Mouse (Mus musculus): Measurements from ENCODE around the gene Rln1. TPM values are rescaled to one million over a fixed set of nuclear protein-coding genes. Genes with fewer than 3 reads are reported as not detected.

The Rln1 gene
- total RNA-seq, 1 experiment from 2014 or later: not detected

GRCm38 (mm10) chr19:29363557-29363956 is 29.1 kb upstream of the Rln1 start:
- no peak for ATAC-seq (replicated peaks; ENCODE audit: insufficient number of reproducible peaks, low FRiP score, low TSS enrichment, poor library complexity, severe bottlenecking)

GRCm38 (mm10) chr19:29362173-29362930 is 27.9 kb upstream of the Rln1 start:
- no peak for ATAC-seq (replicated peaks; ENCODE audit: insufficient number of reproducible peaks, low FRiP score, low TSS enrichment, poor library complexity, severe bottlenecking)

GRCm38 (mm10) chr19:29361468-29362130 is 27.1 kb upstream of the Rln1 start:
- peak; percentile 93 for ATAC-seq (replicated peaks; ENCODE audit: insufficient number of reproducible peaks, low FRiP score, low TSS enrichment, poor library complexity, severe bottlenecking)

DNA sequence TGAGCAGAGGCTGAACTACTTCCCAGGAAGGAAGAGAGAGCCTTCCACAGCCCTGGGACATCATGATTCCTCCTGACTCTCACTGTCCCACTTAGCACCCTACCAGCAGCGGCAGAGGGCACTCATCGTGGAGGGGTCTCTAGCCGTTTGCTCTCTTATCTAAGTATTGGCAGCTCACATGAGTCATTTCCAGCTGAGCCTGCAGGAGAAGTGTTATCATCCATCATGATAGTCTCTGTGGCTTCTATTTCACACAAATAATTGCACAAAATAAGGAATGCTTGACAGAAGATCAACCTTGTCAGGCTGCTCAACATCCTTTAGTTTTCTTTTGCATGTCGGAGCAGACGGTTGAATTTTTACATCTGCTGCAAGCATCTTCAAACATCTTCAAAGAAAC is 25.8 kb upstream of the Rln1 start:
- no peak for ATAC-seq (replicated peaks; ENCODE audit: insufficient number of reproducible peaks, low FRiP score, low TSS enrichment, poor library complexity, severe bottlenecking)

- no peak for ATAC-seq (replicated peaks; ENCODE audit: insufficient number of reproducible peaks, low FRiP score, low TSS enrichment, poor library complexity, severe bottlenecking)
Measured at GRCm38 (mm10) chr19:29356281-29356680, 21.8 kb upstream of the Rln1 start.

GRCm38 (mm10) chr19:29354895-29355877 is 20.7 kb upstream of the Rln1 start:
- ATAC-seq (replicated peaks; ENCODE audit: insufficient number of reproducible peaks, low FRiP score, low TSS enrichment, poor library complexity, severe bottlenecking): peak; percentile 73

GRCm38 (mm10) chr19:29350991-29351390 is 16.5 kb upstream of the Rln1 start:
- ATAC-seq (replicated peaks; ENCODE audit: insufficient number of reproducible peaks, low FRiP score, low TSS enrichment, poor library complexity, severe bottlenecking): no peak

DNA sequence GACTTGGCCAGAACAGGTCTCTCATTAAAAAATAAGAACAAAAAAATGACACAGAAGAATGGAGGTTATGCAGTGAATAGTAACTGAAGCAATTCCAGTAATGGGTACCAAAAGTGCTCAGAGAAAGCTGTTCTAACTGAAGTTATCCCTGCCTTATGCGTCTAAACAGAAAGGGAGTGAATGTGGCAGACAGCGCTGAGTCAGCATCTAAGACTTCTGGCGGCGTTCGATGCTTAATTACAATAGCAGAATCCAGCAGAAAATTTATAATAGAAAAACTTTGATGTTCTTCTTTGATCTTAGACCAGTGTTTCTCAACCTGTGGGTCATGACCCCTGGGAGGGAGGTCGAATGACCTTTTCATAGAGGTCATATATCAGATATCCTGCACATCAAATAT is 11.2 kb upstream of the Rln1 start:
- no peak for ATAC-seq (replicated peaks; ENCODE audit: insufficient number of reproducible peaks, low FRiP score, low TSS enrichment, poor library complexity, severe bottlenecking)

- ATAC-seq (replicated peaks; ENCODE audit: insufficient number of reproducible peaks, low FRiP score, low TSS enrichment, poor library complexity, severe bottlenecking): no peak
Measured at GRCm38 (mm10) chr19:29344868-29345267, 10.4 kb upstream of the Rln1 start.

GRCm38 (mm10) chr19:29342281-29342680 is 7.8 kb upstream of the Rln1 start:
- ATAC-seq (replicated peaks; ENCODE audit: insufficient number of reproducible peaks, low FRiP score, low TSS enrichment, poor library complexity, severe bottlenecking): no peak

GRCm38 (mm10) chr19:29341029-29341428 is 6.6 kb upstream of the Rln1 start:
- ATAC-seq (replicated peaks; ENCODE audit: insufficient number of reproducible peaks, low FRiP score, low TSS enrichment, poor library complexity, severe bottlenecking): no peak

- no peak for ATAC-seq (replicated peaks; ENCODE audit: insufficient number of reproducible peaks, low FRiP score, low TSS enrichment, poor library complexity, severe bottlenecking)
Measured at GRCm38 (mm10) chr19:29336624-29337023, 2.2 kb upstream of the Rln1 start.

DNA sequence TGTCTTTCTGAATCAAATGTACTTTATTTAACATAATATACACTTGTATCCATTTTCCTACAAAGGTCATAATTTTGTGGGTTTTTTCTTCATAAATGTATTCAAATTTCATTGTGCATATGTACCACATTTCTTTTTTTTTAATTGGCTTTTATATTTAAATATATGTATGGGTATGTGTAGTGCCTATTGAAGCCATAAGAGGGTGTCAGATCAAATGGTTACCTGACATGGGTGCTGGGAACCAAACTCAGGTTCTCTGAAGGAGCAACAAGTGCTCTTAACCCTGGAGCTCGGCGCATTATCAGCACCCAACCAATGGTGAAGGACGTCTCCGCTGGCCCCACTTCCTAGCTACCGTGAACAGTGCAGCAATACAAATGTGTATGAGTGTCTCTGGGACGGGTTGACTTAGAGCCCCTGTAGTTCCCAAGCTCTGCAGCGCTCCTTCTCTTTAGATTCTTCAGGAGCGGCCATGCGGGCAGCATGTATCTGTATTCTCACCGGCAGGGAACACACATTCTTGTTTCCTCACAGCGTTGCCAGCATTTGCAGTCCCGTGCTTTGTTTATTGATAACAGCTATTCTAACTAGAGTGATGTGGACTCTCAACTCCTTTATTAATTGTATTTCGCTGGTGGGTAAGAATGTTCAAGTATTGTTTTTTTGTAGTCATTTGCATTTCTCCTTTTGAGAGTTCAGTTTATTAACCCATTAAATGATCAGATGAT is 7.5 kb downstream of the Rln1 start:
- ATAC-seq (replicated peaks; ENCODE audit: insufficient number of reproducible peaks, low FRiP score, low TSS enrichment, poor library complexity, severe bottlenecking): no peak

DNA sequence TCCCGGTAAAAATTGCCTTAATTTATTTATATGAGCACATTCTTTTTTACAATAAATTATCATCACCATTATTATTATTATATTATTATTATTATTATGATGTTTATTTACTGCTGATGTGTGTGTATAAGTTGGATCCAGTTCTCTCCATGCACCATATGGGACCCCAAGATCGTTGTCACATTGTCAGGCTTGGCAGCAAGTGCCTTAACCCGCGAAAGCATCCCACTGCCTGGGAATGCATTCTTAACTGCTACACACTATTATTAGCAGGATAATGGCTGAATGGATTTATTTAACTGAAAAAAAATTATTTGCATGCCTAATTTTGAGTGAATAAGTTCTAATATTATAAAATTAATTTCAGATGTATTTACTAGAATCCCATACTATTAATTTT is 8.1 kb downstream of the Rln1 start:
- ATAC-seq (replicated peaks; ENCODE audit: insufficient number of reproducible peaks, low FRiP score, low TSS enrichment, poor library complexity, severe bottlenecking): no peak

GRCm38 (mm10) chr19:29325852-29326180 is 8.7 kb downstream of the Rln1 start:
- ATAC-seq (replicated peaks; ENCODE audit: insufficient number of reproducible peaks, low FRiP score, low TSS enrichment, poor library complexity, severe bottlenecking): no peak

DNA sequence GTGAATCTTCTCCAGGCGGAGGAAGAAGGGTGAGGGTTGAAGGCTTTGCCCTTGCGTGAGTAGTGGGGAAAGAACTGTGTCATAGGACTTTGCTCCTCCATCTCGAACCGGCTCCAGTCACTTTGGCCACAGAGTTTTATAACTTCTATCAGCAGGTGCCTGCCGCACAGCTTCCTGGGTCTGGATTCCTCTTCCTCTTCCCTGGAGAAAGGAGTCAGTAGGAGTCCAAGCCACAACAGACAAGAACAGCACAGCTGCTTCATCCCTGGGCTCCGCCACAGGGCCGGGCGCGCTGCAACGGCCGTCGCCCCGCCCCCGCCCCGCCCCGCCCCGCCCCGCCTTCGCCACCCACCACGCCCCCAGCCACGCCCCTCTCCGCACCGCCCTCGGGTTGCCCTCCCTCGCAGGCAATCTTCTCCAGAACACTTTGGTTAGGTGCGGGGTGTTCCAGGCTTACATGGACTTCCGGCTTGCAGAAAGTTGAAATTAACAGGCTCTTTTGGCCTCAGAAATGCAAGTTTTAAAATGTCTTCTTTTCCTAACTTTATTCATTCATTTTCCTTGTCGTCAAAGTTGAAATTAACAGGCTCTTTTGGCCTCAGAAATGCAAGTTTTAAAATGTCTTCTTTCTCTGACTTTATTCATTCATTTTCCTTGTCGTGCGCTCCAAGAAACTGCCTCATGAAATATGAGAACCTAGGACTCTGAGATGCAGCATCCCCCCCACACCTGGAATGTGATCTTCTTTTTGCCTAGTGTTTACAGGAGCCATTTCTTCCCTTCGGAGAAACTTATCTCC is 9.2 kb downstream of the Rln1 start, which contains the start of gene Insl6:
TSS of gene Insl6 (minus strand) at position 304 of the 799 bp plus-strand sequence.
- peak; percentile 73 for ATAC-seq (replicated peaks; ENCODE audit: insufficient number of reproducible peaks, low FRiP score, low TSS enrichment, poor library complexity, severe bottlenecking)

DNA sequence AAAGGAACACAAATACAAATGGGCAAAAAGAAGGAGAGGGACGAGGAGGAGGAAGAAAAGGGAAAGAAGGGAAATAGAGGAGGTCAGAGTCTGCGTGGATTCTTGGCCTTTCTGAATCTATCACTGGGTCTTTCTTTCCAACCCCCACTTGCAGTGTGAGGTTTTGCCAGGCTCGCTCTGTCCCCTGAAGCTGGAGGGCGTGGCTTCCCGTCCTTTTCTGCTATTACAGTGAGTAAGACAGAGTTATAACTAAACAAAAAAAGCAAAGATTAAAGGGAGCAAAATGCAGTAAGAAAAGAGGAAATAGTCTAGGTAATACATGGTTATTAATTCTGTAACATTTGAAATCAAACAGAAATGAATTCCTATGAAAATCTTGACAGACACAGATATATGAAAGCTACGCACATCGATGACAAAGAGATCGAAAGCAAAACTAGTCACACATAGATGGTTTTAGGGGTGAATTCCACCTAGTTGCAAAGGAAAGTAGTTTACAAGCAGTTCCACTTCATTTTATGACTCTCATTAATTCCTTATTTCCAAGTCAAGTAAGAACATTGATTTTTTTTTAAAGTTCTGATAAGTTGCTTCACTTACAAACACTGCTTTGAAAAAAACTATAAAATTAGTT is 10.9 kb downstream of the Rln1 start:
- ATAC-seq (replicated peaks; ENCODE audit: insufficient number of reproducible peaks, low FRiP score, low TSS enrichment, poor library complexity, severe bottlenecking): no peak

All from monocyte, adult 5-6 weeks (primary cell).